Mouse (Mus musculus): ENCODE measurements around the gene St8sia4.
A peak's percentile ranks its signal among the peaks of the same experiment; 100 is the strongest.

Gene St8sia4

DNA sequence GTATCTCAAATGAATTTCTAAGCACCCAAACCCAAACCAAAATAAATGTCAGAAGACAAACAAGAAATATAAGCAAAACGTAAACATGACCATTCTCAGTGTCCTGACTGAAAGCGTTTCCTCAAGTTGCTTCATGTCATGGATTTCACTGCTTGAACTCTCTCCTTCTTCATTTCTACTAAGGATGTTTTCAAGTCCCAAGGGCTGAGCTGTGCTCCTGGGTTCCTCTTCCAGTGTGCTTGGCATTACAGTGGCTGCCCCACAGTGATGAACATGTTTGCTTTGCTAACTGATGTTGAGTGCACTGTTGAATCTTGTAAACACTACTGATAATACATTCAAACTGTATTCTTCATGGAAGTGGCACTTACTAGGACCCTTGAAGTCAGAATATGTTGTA is 76.3 kb downstream of the St8sia4 start:
- no peak for DNase-seq

DNA sequence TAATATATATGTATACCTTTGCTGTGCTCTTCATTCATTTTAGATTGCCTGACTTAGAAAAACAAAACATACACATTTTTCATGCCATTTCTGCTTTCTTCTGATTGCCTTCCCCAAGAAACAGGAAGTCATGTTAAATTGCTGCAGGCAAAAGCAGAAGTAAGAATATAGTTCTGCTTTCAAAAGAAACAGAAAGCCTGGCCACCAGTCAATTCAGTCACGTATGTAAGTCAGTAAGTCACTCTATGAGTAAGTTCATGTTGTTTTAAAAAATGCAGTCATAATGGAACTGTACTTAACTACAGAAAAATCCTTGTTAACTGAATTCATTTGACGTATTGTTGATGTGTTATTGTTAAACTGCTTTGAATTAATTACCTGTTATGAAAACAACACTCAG is 77.3 kb downstream of the St8sia4 start:
- DNase-seq = peak; percentile 5 to 18

DNA sequence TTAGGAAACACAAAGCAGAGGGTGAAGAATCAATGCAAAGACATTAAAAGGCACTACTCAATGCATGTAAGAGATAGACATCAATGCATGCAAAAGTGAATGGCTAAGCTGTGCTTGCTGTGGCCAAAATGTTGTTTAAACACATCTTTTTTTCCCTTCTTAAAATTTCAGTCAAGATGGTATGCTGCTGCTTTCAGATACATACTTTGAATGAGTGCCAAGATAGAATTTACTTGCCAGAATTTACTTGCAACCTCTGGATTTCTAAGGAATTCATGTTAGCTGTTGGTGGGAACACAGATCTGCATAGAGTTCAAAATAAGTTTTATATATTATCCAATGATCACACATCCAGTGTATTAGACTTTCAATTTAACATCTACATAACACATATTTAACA is 77.9 kb downstream of the St8sia4 start:
- no peak for DNase-seq

DNA sequence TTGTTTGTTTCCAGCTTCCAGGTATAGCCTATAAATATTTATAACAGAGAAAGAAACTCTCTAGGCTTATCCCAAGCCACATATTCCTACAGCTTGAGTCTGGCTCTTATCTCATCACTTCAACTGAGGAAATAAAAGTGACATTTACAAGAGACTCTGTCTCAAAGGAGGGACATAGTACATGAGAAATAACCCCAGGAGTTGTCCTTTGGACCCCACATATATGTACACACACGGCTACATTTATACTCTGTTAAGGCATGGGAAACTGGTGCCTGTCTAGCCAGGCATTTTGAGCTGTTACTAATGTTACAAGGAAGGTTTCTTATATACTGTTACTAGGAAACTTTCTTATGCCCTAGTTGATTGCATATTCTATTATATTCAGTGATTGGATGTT is 84.1 kb downstream of the St8sia4 start:
- no peak for DNase-seq

DNA sequence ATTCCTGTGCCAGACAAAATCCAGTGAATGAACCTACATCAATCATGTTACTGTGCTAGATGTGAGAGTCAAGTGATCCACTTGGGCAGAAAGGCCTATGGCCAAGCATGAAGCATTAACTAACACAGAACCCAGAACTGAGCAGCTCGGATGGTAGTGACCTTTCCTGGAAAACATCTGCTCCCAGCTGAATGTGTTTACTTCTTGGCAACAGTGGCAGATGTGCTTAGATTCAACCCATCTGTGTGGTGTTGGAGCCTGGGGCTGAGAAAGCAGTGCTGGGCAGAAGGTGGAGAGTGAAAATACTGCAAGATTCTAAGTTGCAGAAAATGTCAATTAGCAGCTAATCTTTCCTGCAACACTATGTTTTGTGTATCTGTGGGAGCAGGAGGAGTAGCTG is 85.1 kb downstream of the St8sia4 start:
- DNase-seq = peak in 1 of 2 experiments; percentile 1

DNA sequence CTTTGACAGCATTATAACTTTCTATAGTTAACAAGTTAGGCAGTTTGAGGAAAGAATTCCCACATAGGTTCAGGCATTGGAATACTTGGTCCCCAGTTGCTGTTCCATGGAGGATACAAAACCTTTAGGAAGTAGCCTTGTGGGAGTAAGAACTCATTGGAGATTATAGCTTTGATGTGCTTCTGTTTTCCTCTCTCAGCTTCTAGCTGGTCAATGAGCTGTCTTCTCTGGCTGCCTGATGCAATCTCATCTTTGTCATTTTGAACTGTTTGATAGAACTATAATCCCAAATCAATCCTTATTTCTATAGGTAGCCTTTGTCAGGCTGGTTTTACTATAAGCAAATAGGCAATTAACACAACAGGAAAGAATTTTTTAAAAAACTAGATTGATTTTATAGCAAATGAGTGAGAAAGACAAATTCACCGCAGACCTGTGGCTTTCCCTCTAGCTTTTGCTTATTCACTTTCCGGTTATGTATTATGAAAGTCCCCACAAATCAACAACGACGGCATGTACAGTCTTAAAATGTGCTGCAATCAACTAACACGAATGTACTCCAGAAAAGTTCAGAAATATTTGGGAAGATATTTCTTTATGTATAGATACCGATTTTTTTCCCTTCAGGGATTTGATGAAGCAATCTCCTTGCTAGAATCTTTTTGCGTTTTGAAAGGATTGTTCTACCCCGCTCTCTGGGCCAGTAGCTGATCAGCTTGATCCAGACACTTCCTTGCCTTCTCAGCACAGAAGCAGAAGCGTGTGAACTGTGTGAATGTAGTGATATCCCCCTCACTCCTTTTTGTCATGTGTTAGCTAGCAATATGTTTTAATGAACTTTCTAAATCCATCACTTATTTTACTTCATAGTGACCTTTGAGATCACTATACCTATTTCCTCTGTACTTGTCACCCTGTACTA is 94.5 kb downstream of the St8sia4 start:
- DNase-seq = no peak

DNA sequence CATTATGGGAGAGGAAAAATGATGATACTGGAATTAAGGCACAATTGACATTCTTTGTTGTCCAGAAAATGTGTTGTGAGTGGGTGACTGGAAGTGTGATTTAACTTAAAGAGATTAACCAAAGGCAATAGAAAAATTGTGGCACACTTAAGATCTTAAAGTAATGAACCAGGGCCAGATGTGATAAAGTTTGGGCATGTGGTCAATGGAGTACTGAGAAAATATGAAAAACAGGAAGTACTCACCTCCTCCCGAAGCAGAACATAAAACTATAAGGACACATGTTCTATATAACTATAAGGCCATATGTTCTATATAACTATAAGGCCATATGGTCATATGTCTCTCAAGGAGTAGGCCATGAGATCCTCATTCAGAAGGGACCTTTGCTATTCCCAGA is 96.3 kb downstream of the St8sia4 start:
- DNase-seq = no peak

DNA sequence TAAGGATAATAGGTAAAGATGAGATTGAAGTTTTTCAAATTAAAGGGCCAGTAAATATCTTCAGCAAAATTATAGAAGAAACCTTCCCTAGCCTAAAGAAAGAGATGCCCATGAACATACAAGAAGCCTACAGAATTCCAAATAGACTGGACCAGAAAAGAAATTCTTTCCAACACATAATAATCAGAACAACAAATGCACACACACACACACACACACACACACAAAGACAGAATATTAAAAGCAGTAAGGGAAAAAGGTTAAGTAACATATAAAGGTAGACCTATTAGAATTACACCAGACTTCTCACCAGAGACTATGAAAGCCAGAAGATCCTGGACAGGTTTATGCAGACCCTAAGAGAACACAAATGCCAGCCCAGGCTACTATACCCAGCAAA is 112.8 kb downstream of the St8sia4 start:
- DNase-seq = peak; percentile 39 to 63

DNA sequence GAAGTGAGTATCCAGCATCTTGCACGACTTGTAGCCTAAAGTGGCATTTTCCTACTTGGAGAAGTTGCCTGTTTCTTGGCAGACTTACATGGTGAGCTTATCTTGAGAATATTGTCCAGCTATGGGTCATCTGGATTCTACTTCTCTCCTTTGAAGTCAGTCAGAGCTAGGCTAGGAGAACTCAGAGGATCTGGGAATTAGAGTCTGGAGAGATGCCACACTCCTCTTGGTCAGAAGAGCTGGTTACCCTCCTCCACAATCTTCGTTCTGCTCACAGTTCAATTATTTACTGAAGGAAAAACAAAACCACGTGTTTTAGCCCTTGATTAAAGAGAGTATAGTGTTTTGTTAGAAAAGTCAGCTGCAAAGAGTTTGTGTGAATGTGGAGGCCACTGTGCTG is 125.9 kb downstream of the St8sia4 start:
- no peak for DNase-seq
